Mouse (Mus musculus) lung, embryonic 14.5 days (tissue): Measurements from ENCODE around the gene Asb14. TPM values are rescaled to one million over a fixed set of nuclear protein-coding genes. Genes with fewer than 3 reads are reported as not detected.
A peak's percentile ranks its signal among the peaks of the same experiment; 100 is the strongest.
"Not testable (repeated sequence)": the region's sequence is repeated elsewhere in the genome, so short reads cannot be mapped to it uniquely, and the experiment has no call there.

Source experiments
- ATAC-seq: fragments of 200-750 bp; cut with Nextera tagmentation; 2 replicates; pipeline ENCODE4 v1.8.0; 2017; ENCODE audit warnings: mild to moderate bottlenecking, moderate TSS enrichment, moderate library complexity; ENCODE audit not compliant: insufficient read depth
- DNase-seq: peaks from one replicate; pipeline ENCODE4 v3.0.0-alpha.2; 2015
- H3K27ac ChIP-seq: fragments of 300-500 bp; sonication (generic); 2 replicates; pipeline ENCODE4 v1.5.1; 2014; ENCODE audit warnings: low read depth, mild to moderate bottlenecking, moderate library complexity
- H3K27me3 ChIP-seq: fragments of 300-500 bp; sonication (generic); 2 replicates; pipeline ENCODE4 v1.6.1; 2014; ENCODE audit warnings: low read length, control low read depth; ENCODE audit not compliant: insufficient read depth
- H3K36me3 ChIP-seq: fragments of 300-500 bp; sonication (generic); 2 replicates; pipeline ENCODE4 v1.6.1; 2014; ENCODE audit warnings: control low read depth; ENCODE audit not compliant: insufficient read depth
- H3K4me1 ChIP-seq: fragments of 300-500 bp; sonication (generic); 2 replicates; pipeline ENCODE4 v1.6.1; 2014; ENCODE audit warnings: antibody characterized with exemption, control low read depth; ENCODE audit not compliant: insufficient read depth
- H3K4me2 ChIP-seq: fragments of 300-500 bp; sonication (generic); 2 replicates; pipeline ENCODE4 v1.6.1; 2014; ENCODE audit warnings: mild to moderate bottlenecking
- H3K4me3 ChIP-seq: fragments of 300-500 bp; sonication (generic); 2 replicates; pipeline ENCODE4 v1.5.1; 2014; ENCODE audit warnings: low read depth, low read length
- H3K9ac ChIP-seq: fragments of 300-500 bp; sonication (generic); 2 replicates; pipeline ENCODE4 v1.6.1; 2014
- H3K9me3 ChIP-seq: fragments of 300-500 bp; sonication (generic); 2 replicates; pipeline ENCODE4 v1.6.1; 2016; ENCODE audit warnings: low read depth, low read length, control low read depth
- CTCF ChIP-seq: IDR thresholded peaks from 2 replicates; pipeline ENCODE4 v1.5.1; 2016; ENCODE audit warnings: antibody characterized with exemption, low read depth
- WGBS: fragments of 180-500 bp; shearing (Covaris S2); extraction: QIAGEN DNeasy Blood & Tissue Kit; methylation state at CpG from one replicate; pipeline ENCODE4 v1.1.7; 2014; 5-methylcytosine and 5-hydroxymethylcytosine counted together
- polyA plus RNA-seq: library from polyadenylated mRNA; unstranded; fragments of >200 nt; fragmentation: Nextera tagmentation; extraction: Ambion mirVana; gene quantifications from 2 replicates; pipeline ENCODE4 v1.2.1, GENCODE M21; 2014

Gene Asb14
- polyA plus RNA-seq, 1 experiment from 2014 or later = not detected

DNA sequence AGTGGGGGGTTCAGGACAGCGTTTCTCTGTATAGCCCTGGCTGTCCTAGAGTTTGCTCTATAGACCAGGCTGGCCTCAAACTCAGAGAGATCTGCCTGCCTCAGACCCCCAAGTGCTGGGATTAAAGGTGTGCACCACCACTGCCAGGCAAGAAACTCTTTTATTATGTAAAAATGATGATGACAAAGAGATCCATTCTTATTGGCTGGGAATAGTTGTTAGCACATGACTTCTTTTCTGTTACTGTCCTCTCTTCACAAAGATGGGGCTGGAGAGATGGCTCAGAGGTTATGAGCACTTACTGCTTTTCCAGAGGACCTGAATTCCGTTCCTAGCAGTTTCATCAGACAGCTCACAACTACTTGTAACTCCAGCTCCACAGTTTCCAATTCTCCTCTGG lies 14.4 kb upstream of the Asb14 start:
- 69% methylated on average over 2 of the region's 2 CpGs for WGBS

DNA sequence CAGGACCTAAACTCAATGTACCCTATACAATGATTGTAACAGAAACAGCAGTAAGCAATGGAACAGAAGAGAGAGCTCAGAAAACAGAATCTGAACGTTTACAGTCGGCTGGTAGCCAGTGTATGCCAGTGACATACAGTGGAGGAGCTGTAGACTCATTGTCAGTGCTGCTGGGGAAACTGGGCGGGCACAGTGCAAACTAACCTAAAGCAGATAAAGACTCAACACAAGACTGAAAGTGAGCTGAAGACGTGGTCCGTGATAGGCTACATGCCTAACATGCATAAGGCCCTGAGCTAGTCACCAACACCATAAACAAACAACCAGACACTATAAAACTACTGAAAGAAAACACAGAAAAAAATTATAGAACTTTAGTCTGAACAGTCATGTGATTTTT lies 12.7 kb upstream of the Asb14 start:
- Histone ChIP-seq H3K27me3 (no peaks in the 10 kb centered on the region), H3K36me3 (no peaks in the 10 kb centered on the region), H3K9me3 (no peaks in the 10 kb centered on the region), H3K27ac (no peak overlapping the region), H3K4me3 (no peak overlapping the region), H3K9ac (no peak overlapping the region), H3K4me1 (no peaks in the 10 kb centered on the region), H3K4me2 (no peak overlapping the region)
- 77% methylated on average over 5 of the region's 5 CpGs for WGBS
- TF ChIP-seq CTCF = no peak
- ATAC-seq = no peak
- no peak for DNase-seq

More for the DNA sequence above, 14.4 kb upstream of the Asb14 start:
- Histone ChIP-seq H3K9me3 (no peaks in the 10 kb centered on the region), H3K9ac (no peak overlapping the region), H3K4me1 (no peaks in the 10 kb centered on the region), H3K4me2 (no peak overlapping the region), H3K36me3 (no peaks in the 10 kb centered on the region), H3K4me3 (no peak overlapping the region), H3K27me3 (no peaks in the 10 kb centered on the region), H3K27ac (no peak overlapping the region)
- ATAC-seq = no peak
- DNase-seq = no peak
- no peak for TF ChIP-seq CTCF

DNA sequence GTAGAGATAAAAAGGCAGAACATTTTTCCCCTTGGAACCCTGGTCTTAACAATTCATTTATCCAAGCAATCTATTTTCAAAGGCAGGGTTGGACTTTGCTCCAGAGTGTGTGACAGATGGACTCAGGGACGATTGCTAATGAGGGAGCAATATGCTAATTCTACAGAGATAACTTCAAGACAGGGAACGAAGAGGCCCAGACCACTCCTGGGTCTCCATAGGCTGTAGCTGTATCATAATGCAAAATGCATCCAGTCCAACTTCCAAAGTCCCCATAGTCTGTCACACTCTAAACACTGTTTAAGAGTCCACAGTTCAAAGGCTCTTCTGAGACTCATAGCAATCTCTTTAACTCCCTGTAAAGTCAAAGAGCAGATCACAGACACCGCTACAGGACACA lies 7.1 kb upstream of the Asb14 start:
- 50% methylated on average over 3 of the region's 3 CpGs for WGBS
- H3K27ac ChIP-seq = peak overlapping the region; percentile 56; the same call in 1 of the 2 replicates

DNA sequence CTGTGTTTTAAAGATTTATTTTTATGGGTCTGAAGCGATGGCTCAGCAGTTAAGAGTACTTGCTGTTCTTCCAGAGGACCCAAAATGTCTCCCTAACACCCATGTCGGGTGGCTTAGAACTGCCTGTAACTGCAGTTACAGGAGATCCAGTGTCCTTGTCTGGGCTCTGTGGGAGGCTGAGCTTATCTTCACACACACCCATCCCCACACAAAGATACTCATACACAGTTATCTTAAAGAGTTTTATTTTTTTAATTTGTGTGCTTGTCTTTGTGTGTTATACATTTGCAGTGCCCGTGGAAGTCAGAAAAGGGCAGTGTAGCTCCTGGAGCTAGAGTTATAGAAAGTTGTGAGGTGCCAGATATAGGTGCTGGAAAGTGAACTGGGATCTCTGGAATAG lies 3.6 kb upstream of the Asb14 start:
- no peak overlapping the region for H3K4me2 ChIP-seq
- H3K36me3 ChIP-seq = no peaks in the 10 kb centered on the region
- no peak overlapping the region for H3K27ac ChIP-seq
- H3K4me1 ChIP-seq = no peaks in the 10 kb centered on the region
- H3K9me3 ChIP-seq = no peaks in the 10 kb centered on the region
- whole genome bisulfite sequencing = 84% methylated on average over 3 of the region's 3 CpGs
- TF ChIP-seq CTCF = no peak
- DNase-seq (no peak), ATAC-seq (no peak)
- H3K27me3 ChIP-seq = no peaks in the 10 kb centered on the region
- H3K4me3 ChIP-seq = no peak overlapping the region
- H3K9ac ChIP-seq = no peak overlapping the region

More for the DNA sequence above, 7.1 kb upstream of the Asb14 start:
- H3K4me3 ChIP-seq = no peak overlapping the region
- no peak for TF ChIP-seq CTCF
- peak; percentile 85; the same call in 1 of the 2 replicates for ATAC-seq
- no peaks in the 10 kb centered on the region for H3K4me1 ChIP-seq
- H3K27me3 ChIP-seq = no peaks in the 10 kb centered on the region
- no peak overlapping the region for H3K4me2 ChIP-seq
- no peaks in the 10 kb centered on the region for H3K9me3 ChIP-seq
- peak; percentile 62 for DNase-seq
- no peaks in the 10 kb centered on the region for H3K36me3 ChIP-seq
- H3K9ac ChIP-seq = no peak overlapping the region

DNA sequence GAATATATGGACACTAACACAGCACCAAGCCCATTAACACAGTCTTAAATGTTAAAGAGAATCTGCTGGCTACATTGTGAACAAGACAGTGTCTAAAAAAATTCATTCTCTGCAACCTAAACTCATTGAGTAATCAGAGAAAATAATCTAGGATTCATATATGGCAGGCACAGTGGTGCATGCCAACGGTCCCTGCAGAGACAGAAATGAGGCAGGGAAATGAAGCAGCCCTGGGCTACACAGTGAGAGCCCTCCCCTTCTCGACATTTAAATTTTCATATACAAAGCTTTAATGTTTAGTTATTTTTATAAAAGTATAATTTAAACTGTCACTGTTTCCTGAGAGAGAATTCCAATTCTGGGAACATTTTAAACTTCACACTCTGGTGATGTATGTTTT lies 5.1 kb downstream of the Asb14 start:
- Histone ChIP-seq H3K4me3 (no peak overlapping the region), H3K9ac (no peak overlapping the region), H3K4me1 (no peaks in the 10 kb centered on the region), H3K36me3 (no peaks in the 10 kb centered on the region), H3K4me2 (no peak overlapping the region), H3K27ac (no peak overlapping the region), H3K27me3 (no peaks in the 10 kb centered on the region), H3K9me3 (no peaks in the 10 kb centered on the region)
- DNase-seq (no peak), ATAC-seq (no peak)
- WGBS = 80% methylated on average over 2 of the region's 2 CpGs
- no peak for TF ChIP-seq CTCF

DNA sequence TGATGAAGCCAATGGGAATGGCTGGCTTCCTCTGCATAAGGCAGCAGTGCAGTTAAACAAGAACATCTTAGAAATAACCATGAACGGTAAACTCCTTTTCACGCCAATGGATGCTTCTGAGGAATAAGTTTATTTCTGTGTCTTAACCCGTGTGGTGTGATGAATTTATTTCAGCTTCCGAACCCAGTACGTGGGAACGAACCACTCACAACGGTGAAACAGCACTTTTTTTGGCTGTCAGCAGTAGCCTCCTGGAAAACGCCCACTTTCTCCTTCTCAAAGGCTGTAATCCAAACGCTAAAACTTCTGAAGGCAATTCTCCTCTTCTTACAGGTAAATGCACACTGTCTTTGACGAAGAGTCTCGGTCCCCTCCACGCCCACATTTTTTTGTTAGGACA lies 6.5 kb downstream of the Asb14 start:
- H3K27me3 ChIP-seq = no peaks in the 10 kb centered on the region
- no peak overlapping the region for H3K27ac ChIP-seq
- H3K4me3 ChIP-seq = no peak overlapping the region
- no peak for ATAC-seq
- no peak overlapping the region for H3K9ac ChIP-seq
- DNase-seq = no peak
- no peaks in the 10 kb centered on the region for H3K36me3 ChIP-seq
- H3K4me2 ChIP-seq = no peak overlapping the region
- H3K4me1 ChIP-seq = no peaks in the 10 kb centered on the region
- no peaks in the 10 kb centered on the region for H3K9me3 ChIP-seq
- WGBS = 82% methylated on average over 12 of the region's 12 CpGs
- no peak for TF ChIP-seq CTCF

DNA sequence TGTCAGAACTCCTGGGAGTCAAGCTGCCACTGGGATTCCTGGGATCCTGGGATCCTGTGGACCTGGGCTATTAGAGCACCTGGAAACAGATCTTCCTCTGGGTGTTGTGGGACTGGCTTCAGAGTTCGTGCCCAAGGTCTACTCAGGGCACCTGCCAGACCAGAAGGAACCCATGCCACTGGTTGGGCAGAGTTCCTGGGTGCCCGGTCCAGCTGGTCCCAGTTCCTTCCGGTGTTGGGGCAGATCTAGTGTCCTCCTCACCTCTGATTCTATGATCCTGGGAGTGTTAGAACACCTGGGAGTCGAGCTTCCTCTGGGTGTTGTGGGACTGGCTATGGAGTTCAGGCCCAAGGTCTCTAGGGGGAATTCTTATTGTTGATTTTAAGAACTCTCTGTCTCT lies 13.0 kb downstream of the Asb14 start:
- Histone ChIP-seq H3K27ac (no peak overlapping the region), H3K27me3 (no peaks in the 10 kb centered on the region), H3K4me2 (no peak overlapping the region), H3K4me1 (no peaks in the 10 kb centered on the region), H3K36me3 (no peaks in the 10 kb centered on the region), H3K9me3 (no peaks in the 10 kb centered on the region), H3K9ac (no peak overlapping the region), H3K4me3 (no peak overlapping the region)
- ATAC-seq (no peak), DNase-seq (no peak)
- TF ChIP-seq CTCF = no peak
- 84% methylated on average over 4 of the region's 4 CpGs for WGBS

DNA sequence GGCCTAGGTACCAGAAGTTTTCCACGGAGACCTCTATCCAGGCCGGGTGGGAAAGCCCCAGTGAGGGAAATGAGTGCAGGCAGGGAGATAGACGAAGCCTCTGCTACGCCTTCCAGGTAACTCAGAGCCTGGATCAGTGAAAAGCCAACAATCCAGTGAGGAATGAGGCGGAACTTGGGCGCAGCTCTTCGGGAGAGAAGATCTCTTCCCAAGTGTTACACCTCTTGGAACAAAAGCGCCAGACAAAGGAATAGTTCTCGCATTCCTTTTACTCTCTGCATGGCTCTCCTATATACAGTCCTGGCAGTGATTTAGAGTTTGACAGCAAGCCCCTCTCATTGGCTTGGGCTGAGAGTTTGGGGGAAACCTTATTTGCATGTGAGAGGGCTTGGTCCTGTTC lies 16.1 kb downstream of the Asb14 start:
- H3K9ac ChIP-seq, H3K9me3 ChIP-seq, H3K4me3 ChIP-seq, H3K27ac ChIP-seq, H3K4me1 ChIP-seq, H3K27me3 ChIP-seq, H3K36me3 ChIP-seq, DNase-seq, H3K4me2 ChIP-seq, ATAC-seq: not testable (repeated sequence)
- 47% methylated on average over 9 of the region's 9 CpGs for WGBS
